Mouse (Mus musculus) neutrophil, adult 65 days (primary cell): ENCODE data around the gene Fgfbp3. TPM values are rescaled to one million over a fixed set of nuclear protein-coding genes. Genes with fewer than 3 reads are reported as not detected.

Experiments
- total RNA-seq: library from RNA; stranded (reverse); gene quantifications from 2 replicates; pipeline ENCODE4 v1.2.4, GENCODE M21; 2023

The Fgfbp3 gene
- not detected in 2 replicates for total RNA-seq

DNA sequence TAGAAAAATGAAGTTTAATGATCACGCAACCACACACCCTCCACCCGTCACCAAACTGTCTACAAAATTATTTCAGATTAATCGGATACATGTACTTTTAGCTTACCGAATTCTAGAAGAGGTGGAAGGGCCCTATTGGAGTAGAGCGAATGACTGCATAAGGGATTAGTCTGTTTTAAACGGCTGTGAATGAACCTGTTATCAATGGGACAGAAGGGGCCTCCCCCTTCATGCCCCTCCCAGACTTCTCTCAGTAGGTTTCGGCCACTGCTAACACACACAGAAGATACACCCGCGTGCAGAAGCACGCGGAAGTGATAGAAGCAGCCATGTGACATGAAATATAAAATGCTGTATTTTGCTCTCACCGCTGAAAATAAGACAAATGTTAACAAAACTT is at the start of gene Fgfbp3:
TSS of gene Fgfbp3 (minus strand) at position 150 of the 400 bp plus-strand sequence.

DNA sequence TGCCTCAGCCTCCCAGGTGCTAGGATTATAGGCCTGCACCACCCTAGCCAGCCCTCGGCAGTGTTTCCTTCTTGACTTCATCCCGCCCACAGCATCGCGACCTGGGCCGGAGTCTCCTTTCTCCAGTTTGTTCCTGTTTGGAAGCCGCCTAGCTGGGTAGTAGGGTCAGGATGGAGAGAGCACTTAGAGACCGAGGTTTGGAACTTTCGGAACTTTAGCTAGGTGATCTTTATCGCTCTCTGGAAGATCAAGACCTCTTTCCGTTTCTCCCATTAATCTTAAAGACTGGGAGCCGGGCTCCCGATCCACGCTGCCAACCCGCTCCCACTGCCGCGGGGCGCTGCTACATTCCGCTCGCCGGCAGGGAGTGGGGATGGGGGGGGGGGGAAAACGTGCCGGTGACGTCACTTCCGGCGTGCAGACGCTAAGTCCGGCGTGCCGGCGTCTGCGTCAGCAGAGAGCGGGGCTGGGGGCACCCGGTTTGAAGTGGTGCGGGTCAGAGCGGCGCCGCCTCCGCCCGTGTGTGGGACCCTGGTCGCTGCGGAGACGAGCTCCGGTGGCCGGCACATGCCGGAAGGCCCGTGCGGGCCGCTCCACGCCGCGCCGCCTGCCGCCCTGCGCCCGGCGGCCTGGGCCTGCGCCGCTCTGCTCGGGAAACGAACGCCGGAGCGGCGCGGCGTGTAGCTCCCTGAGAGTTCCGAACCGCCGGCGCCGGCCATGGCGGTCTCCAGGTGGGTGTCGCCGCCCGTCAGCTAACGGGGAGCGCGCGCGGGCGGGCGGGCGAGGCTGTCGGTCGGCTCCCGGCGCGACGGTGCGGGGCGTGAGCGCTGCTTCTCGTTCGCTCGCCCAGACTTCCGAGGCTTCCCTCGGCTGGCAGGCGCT is 6.5 kb upstream of the Fgfbp3 start, which contains the start of gene Btaf1:
TSS of gene Btaf1 (plus strand) at position 409 of the 882 bp plus-strand sequence.

Other genes with a start within 250 kb of the Fgfbp3 start
- not detected in 2 replicates for gene Ppp1r3c, start 183.0 kb downstream of the Fgfbp3 start, total RNA-seq
- gene Tnks2, start 85.4 kb downstream of the Fgfbp3 start, total RNA-seq, result 77.1 and 100 TPM in 2 replicates
- 22.8 and 33.3 TPM in 2 replicates for gene Btaf1, start 6.5 kb upstream of the Fgfbp3 start, total RNA-seq